Mouse (Mus musculus): ENCODE data around the gene Tns1. TPM values are rescaled to one million over a fixed set of nuclear protein-coding genes. Genes with fewer than 3 reads are reported as not detected.

Tns1 gene
- polyA plus RNA-seq, 1 experiment: 781 TPM

DNA sequence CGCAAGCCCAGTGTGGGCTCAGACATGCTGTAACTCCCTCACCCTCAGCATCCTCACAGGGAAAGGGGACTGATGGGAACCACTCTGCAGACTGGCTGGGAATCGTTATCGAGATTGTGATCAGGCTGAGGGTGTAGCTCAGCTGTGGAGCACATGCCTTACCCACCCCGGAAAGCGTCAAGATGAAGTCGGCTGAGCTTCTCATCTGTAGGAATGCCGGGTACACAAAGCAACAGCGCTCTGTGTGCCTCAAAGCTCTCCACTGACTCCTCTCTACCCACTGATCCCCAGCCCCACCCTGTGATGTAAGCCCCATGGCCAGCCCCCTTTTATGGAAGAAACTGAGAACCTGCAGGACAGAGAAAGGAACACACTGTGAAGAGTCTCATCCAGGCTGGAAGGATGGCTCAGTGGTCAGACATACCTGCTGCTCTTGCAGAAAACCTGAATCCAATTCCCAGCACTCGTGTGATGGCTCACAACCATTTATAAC lies 97.5 kb downstream of the Tns1 start:
- no peak overlapping the region for H3K4me3 ChIP-seq (replicated peaks; ENCODE audit: extremely low read depth, low read depth, low read length)

DNA sequence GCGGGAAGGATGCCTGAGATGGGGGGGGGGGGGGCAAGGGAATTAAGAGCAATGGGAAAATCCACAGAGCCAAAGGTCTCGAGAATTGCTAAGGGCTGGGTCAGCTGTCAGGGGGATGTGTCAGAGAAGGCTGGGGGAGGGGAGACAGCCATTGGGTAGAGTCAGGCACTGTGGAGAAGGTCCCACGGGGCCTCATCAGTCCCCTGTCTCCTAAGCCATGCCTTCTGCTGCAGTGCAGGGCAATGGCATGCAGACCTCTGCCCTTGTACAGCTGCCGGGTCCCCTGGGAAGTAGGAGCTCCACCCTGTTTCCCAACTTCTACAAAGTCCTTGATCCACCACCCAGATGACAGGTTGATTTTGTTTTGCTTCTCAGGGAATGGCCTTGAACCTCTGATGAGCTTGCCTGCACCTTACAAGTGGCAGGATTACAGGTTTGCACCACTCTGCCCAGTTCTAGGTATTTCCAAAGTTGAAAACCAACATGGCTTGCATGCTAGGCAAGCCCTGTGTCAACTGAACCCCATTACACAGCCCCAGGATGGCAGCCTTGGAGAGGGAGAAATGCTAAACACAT lies 98.5 kb downstream of the Tns1 start:
- H3K4me3 ChIP-seq (replicated peaks; ENCODE audit: extremely low read depth, low read depth, low read length): no peak overlapping the region
- 17% methylated on average over 4 of the region's 4 CpGs for WGBS
- TF ChIP-seq CTCF (IDR thresholded peaks at IDR 0.05; ENCODE audit: insufficient read depth, low read length): no peak
- no peak for TF ChIP-seq POLR2A (IDR thresholded peaks at IDR 0.05; ENCODE audit: borderline replicate concordance, extremely low read depth, low read depth, low read length)

More for the DNA sequence above, 97.5 kb downstream of the Tns1 start:
- TF ChIP-seq POLR2A (IDR thresholded peaks at IDR 0.05; ENCODE audit: borderline replicate concordance, extremely low read depth, low read depth, low read length) (no peak; the same call in 1 of the 2 replicates), CTCF (IDR thresholded peaks at IDR 0.05; ENCODE audit: insufficient read depth, low read length) (no peak)
- WGBS: 22% methylated on average over 9 of the region's 9 CpGs
- H3K4me1 ChIP-seq (ENCODE audit: control insufficient read depth, insufficient read depth, low read length): peaks cover 85% of the 10 kb centered on the region
- no peak for DNase-seq

DNA sequence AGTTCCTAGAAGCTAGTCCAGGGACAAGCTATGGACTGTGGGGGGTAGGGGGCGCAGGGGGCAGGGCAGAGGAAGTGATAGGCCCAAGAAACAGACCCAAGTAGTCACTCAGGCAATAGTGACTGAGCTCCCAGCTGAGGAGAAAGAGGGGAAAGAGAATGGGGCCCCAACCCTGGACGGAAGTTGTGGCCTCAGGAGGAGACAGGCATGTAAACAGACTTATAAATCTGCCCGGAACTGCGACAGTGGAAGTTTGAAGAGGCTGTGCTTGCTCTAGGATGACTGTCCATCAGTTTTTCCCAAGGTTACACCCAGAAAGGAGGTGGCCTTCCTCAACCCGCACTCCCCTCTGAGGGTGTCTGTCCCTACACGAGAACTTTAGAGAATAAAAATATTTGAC lies 99.0 kb downstream of the Tns1 start:
- no peak for TF ChIP-seq CTCF (IDR thresholded peaks at IDR 0.05; ENCODE audit: insufficient read depth, low read length)
- no peak for TF ChIP-seq POLR2A (IDR thresholded peaks at IDR 0.05; ENCODE audit: borderline replicate concordance, extremely low read depth, low read depth, low read length)
- Histone ChIP-seq H3K4me3 (replicated peaks; ENCODE audit: extremely low read depth, low read depth, low read length) (no peak overlapping the region), H3K4me1 (ENCODE audit: control insufficient read depth, insufficient read depth, low read length) (peaks cover 79% of the 10 kb centered on the region)
- WGBS: 17% methylated on average over 6 of the region's 6 CpGs
- DNase-seq: no peak

More for the DNA sequence above, 98.5 kb downstream of the Tns1 start:
- H3K4me1 ChIP-seq (ENCODE audit: control insufficient read depth, insufficient read depth, low read length): peaks cover 81% of the 10 kb centered on the region
- no peak for DNase-seq

DNA sequence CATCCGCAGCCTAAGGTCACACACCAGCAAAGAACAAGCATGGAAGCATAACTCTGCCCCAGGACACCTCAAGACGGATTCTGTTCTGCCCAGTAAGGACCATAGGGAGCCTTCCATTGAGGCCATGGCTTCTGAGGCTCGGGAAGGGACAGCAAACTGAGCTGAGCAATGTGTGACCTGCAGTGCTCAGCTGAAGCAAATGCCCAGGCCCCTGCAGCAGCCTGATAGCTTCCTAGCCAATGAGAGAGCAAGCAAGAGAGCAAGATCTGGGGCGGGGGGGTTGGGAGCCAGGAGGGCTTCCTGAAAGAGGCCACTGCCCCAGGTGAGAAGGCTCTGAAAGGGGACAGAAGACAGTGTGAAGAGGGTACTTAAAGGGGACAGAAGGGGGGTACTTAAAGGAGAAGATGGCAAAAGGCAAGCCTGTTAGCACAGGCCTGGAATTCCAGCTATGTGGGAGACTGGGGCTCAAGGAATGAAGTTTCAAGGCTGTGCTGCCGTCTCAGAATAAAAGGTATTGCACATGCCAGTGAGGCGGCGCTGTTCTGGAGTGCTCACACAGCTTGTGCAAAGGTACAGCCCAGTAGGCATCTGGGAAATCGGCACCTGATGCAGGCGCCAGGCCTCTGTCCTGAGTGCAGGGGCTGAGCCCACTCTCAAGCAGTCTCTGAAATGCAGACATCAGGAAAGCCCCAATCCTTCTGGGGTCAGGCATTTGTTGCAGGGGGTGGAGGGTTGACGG lies 99.6 kb downstream of the Tns1 start:
- H3K4me1 ChIP-seq (ENCODE audit: control insufficient read depth, insufficient read depth, low read length): peaks cover 73% of the 10 kb centered on the region
- no peak overlapping the region for H3K4me3 ChIP-seq (replicated peaks; ENCODE audit: extremely low read depth, low read depth, low read length)
- 47% methylated on average over 10 of the region's 10 CpGs for WGBS
- TF ChIP-seq POLR2A (IDR thresholded peaks at IDR 0.05; ENCODE audit: borderline replicate concordance, extremely low read depth, low read depth, low read length): no peak
- 0 out of 2 replicates have a peak, but pooled peaks have one; percentile 13 for TF ChIP-seq CTCF (IDR thresholded peaks at IDR 0.05; ENCODE audit: insufficient read depth, low read length)
- no peak for DNase-seq

DNA sequence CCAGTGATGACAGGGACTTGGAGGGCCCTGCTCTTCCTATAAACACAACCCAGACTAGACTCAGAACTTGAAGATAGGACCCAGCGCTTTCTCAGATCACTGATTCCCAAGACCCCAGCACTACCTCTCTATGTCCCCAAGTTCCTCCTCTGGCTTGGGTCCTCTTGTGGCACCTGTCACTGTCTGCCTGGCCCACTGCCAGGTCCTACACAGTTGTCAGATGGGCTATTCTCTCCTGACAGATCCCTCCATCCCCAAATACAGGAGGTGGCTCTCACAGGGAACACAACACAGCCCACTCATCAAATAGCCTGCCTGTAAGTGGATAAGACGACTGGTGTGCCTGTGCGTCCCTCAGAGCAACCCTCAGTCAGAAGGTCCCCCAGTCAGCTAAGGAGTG lies 101.3 kb downstream of the Tns1 start:
- Histone ChIP-seq H3K4me3 (replicated peaks; ENCODE audit: extremely low read depth, low read depth, low read length) (no peak overlapping the region), H3K4me1 (ENCODE audit: control insufficient read depth, insufficient read depth, low read length) (peaks cover 62% of the 10 kb centered on the region)
- no peak for DNase-seq
- TF ChIP-seq POLR2A (IDR thresholded peaks at IDR 0.05; ENCODE audit: borderline replicate concordance, extremely low read depth, low read depth, low read length) (no peak), CTCF (IDR thresholded peaks at IDR 0.05; ENCODE audit: insufficient read depth, low read length) (no peak)
- 80% methylated on average over 3 of the region's 3 CpGs for WGBS

DNA sequence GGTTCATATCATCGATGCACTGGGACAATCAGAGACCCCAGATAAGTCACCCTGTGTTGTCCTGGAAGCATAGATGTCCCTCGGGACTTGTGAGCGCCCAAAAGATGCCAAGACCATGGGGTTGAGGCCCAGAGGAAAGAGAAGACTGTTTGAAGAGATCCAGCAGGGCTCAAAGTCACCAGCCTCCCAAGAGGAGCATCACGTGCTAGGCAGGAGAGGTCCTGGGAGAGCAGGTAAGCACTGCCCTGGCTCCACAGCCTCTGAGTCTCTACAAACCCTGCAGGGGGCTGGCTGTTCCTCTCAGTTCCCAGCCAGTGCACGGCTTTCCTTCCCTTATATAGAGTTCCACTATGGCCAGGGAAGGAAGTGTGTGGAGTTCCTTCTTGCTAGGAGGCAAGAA lies 101.7 kb downstream of the Tns1 start:
- Histone ChIP-seq H3K4me3 (replicated peaks; ENCODE audit: extremely low read depth, low read depth, low read length) (no peak overlapping the region), H3K4me1 (ENCODE audit: control insufficient read depth, insufficient read depth, low read length) (peaks cover 60% of the 10 kb centered on the region)
- DNase-seq: no peak
- WGBS: 75% methylated on average over 5 of the region's 5 CpGs
- TF ChIP-seq POLR2A (IDR thresholded peaks at IDR 0.05; ENCODE audit: borderline replicate concordance, extremely low read depth, low read depth, low read length) (no peak), CTCF (IDR thresholded peaks at IDR 0.05; ENCODE audit: insufficient read depth, low read length) (no peak)

DNA sequence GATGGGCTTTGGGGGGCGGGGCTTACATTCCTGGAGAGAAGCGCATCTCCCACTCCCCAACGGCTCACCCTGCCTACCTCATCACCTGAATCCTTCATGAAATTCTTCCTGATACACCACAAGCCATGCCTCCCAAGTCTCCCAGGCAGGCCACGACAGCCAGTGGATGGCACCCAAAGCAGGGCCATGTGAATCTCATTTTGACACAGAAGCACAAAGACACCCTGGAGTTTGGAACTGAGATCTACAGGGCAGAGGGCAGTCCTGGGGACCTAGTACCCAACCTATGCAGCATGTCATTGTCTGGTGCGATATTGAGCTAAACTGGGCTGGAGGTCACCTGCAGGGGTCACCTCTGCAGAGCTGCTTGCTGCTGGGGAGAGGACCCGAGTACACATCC lies 104.0 kb downstream of the Tns1 start:
- no peak overlapping the region for H3K4me3 ChIP-seq (replicated peaks; ENCODE audit: extremely low read depth, low read depth, low read length)
- DNase-seq: no peak
- H3K4me1 ChIP-seq (ENCODE audit: control insufficient read depth, insufficient read depth, low read length): peaks cover 62% of the 10 kb centered on the region
- WGBS: 64% methylated on average over 6 of the region's 6 CpGs
- no peak for TF ChIP-seq POLR2A (IDR thresholded peaks at IDR 0.05; ENCODE audit: borderline replicate concordance, extremely low read depth, low read depth, low read length)
- TF ChIP-seq CTCF (IDR thresholded peaks at IDR 0.05; ENCODE audit: insufficient read depth, low read length): no peak

DNA sequence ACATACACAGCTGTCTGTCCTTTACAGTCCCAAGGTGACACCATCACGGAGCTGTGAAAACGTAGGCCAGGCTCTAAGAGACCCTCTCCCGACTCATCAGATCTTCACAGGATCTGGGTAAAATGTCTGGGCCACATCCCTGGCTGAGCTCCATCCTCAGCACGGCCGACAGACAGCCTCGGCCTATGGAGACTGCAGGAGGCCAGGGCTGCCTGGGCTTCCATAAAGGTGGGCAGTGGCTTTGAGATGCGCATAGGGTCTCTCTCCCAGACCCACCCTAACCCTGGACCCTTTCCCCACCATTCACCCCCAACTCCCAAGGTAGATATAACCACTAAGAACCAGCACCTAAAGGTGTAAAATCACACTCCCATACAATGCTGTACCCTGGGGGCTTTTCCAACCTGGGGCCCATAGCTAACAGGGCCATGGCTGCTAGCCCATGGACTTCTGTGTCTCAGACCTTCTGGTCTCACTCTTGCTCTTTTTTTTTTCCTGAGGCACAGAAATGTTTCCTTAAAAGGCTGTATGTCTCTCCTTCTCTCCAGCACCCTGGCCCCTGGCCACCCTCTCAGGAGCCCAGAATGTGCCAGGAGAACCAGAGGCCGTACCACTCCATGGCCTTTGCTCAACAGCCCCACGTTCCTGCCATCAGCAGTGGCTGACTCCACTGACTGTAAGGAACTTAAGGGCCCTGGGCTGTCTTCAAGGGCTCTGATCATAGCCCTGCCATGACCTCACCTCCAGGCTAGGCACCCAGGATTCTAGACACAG lies 106.7 kb downstream of the Tns1 start:
- DNase-seq: peak; percentile 78
- peaks cover 67% of the 10 kb centered on the region for H3K4me1 ChIP-seq (ENCODE audit: control insufficient read depth, insufficient read depth, low read length)
- WGBS: 53% methylated on average over 9 of the region's 9 CpGs
- no peak overlapping the region for H3K4me3 ChIP-seq (replicated peaks; ENCODE audit: extremely low read depth, low read depth, low read length)
- TF ChIP-seq POLR2A (IDR thresholded peaks at IDR 0.05; ENCODE audit: borderline replicate concordance, extremely low read depth, low read depth, low read length) (no peak), CTCF (IDR thresholded peaks at IDR 0.05; ENCODE audit: insufficient read depth, low read length) (no peak)

DNA sequence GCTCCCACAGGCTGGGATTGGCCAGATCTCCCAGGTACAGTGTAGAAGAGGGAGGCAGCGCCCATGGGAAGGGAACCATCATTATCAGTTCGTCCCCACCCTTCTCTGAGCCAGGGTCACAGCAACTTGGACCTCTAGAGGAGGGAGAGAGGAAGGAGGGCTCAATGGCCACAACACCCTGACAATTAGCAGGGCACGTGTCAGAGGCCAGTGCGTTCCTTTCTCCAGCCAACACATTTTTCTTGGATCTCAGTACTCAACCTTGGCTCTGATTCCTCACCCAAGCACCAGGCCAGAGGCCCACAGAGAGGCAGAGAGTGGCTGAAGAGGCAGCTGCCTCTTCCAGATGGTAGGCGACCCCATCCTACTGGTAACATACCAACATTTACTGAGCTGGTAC lies 107.6 kb downstream of the Tns1 start:
- H3K4me1 ChIP-seq (ENCODE audit: control insufficient read depth, insufficient read depth, low read length): peaks cover 71% of the 10 kb centered on the region
- H3K4me3 ChIP-seq (replicated peaks; ENCODE audit: extremely low read depth, low read depth, low read length): no peak overlapping the region
- peak; percentile 59 for DNase-seq
- 36% methylated on average over 5 of the region's 5 CpGs for WGBS
- no peak for TF ChIP-seq CTCF (IDR thresholded peaks at IDR 0.05; ENCODE audit: insufficient read depth, low read length)
- TF ChIP-seq POLR2A (IDR thresholded peaks at IDR 0.05; ENCODE audit: borderline replicate concordance, extremely low read depth, low read depth, low read length): 0 out of 2 replicates have a peak, but pooled peaks have one; percentile 25

Measured in lung, adult 2 months (tissue).